Mouse (Mus musculus) frontal cortex, postnatal 10 days (tissue): Measurements from ENCODE around the gene Slc51a.
"Not testable (repeated sequence)": the region's sequence is repeated elsewhere in the genome, so short reads cannot be mapped to it uniquely, and the experiment has no call there.

Experiments
- DNase-seq, 2 experiments: peaks; one replicate each; pipeline ENCODE4 v3.0.0; 2022; ENCODE audit warnings: low spot score in 2 of 2, mixed read lengths in 1 of 2

The Slc51a gene

GRCm38 (mm10) chr16:32468488-32468887 lies 19.2 kb downstream of the Slc51a start:
- no peak for DNase-seq

- no peak for DNase-seq
Measured at GRCm38 (mm10) chr16:32464908-32465307, 22.8 kb downstream of the Slc51a start.

GRCm38 (mm10) chr16:32463426-32463825 lies 24.3 kb downstream of the Slc51a start:
- no peak for DNase-seq

GRCm38 (mm10) chr16:32462950-32463349 lies 24.7 kb downstream of the Slc51a start:
- no peak for DNase-seq

GRCm38 (mm10) chr16:32461713-32462112 lies 26.0 kb downstream of the Slc51a start:
- DNase-seq: no peak

GRCm38 (mm10) chr16:32460518-32460917 lies 27.2 kb downstream of the Slc51a start:
- no peak for DNase-seq

GRCm38 (mm10) chr16:32457589-32458386 lies 29.9 kb downstream of the Slc51a start:
- DNase-seq: peak; percentile 11 to 12

GRCm38 (mm10) chr16:32456761-32457160 lies 30.9 kb downstream of the Slc51a start:
- DNase-seq: no peak

GRCm38 (mm10) chr16:32456086-32456485 lies 31.6 kb downstream of the Slc51a start:
- DNase-seq: no peak

- no peak for DNase-seq
Measured at GRCm38 (mm10) chr16:32454646-32455045, 33.0 kb downstream of the Slc51a start.

GRCm38 (mm10) chr16:32453102-32453501 lies 34.6 kb downstream of the Slc51a start:
- no peak for DNase-seq

- no peak for DNase-seq
Measured at GRCm38 (mm10) chr16:32450133-32450532, 37.5 kb downstream of the Slc51a start.

GRCm38 (mm10) chr16:32449665-32450064 lies 38.0 kb downstream of the Slc51a start:
- no peak for DNase-seq

GRCm38 (mm10) chr16:32446563-32447138 lies 41.0 kb downstream of the Slc51a start:
- DNase-seq: no peak

- DNase-seq: no peak
Measured at GRCm38 (mm10) chr16:32445558-32445957, 42.1 kb downstream of the Slc51a start.

GRCm38 (mm10) chr16:32444615-32445014 lies 43.1 kb downstream of the Slc51a start:
- DNase-seq: not testable (repeated sequence)

GRCm38 (mm10) chr16:32441432-32441831 lies 46.2 kb downstream of the Slc51a start:
- no peak for DNase-seq

- DNase-seq: no peak
Measured at GRCm38 (mm10) chr16:32437266-32437665, 50.4 kb downstream of the Slc51a start.

GRCm38 (mm10) chr16:32436657-32437056 lies 51.0 kb downstream of the Slc51a start:
- DNase-seq: no peak

GRCm38 (mm10) chr16:32434691-32435090 lies 53.0 kb downstream of the Slc51a start:
- no peak for DNase-seq

GRCm38 (mm10) chr16:32434066-32434465 lies 53.6 kb downstream of the Slc51a start:
- DNase-seq: no peak

- no peak for DNase-seq
Measured at GRCm38 (mm10) chr16:32433138-32433537, 54.5 kb downstream of the Slc51a start.

GRCm38 (mm10) chr16:32431926-32432325 lies 55.8 kb downstream of the Slc51a start:
- DNase-seq: no peak
